Comparison of ENCODE assay signal across 25 mouse cellular contexts in the genomic region with DNA sequence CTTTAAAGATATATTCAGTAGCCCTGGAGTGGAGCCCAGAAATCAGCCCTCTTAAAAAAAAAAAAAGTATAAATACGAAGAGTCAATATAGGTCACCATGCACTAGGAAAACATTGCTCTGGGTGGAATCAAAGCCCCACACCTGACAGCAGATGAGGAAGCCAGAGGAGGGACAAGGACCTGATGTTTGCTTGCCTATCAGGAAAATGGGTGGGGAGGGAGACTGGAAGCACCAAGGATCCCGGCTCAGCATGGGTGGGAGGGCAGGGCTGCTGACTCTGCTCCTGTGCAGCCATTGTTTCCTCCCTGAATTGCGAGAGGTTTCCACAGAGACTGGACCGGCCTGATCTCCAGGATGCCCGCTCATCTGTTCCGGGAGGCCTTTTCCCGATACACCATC.
"Had no signal": no experiment of that assay in that cellular context is flagged by ENCODE, and none has a peak within 500 bp of the region (broad histone marks: within the 10 kb centered on the region; RNA-seq: fewer than 3 reads in every experiment).

No protein-coding gene starts in this region.

- H3K9me3 ChIP-seq: limb, embryonic 10.5 days; liver, embryonic 12.5 days; liver, embryonic 15.5 days; lung, embryonic 15.5 days; midbrain, embryonic 13.5 days had no signal

- H3K4me3 ChIP-seq: limb, embryonic 10.5 days; limb, embryonic 13.5 days; liver, embryonic 12.5 days; liver, embryonic 15.5 days; lung, embryonic 15.5 days; megakaryocyte, embryonic 14.5 days; midbrain, embryonic 10.5 days; midbrain, embryonic 13.5 days; myocyte had no signal

- H3K9ac ChIP-seq: limb, embryonic 13.5 days; liver, embryonic 12.5 days; liver, embryonic 15.5 days; lung, embryonic 15.5 days; midbrain, embryonic 13.5 days had no signal

- H3K4me2 ChIP-seq: limb, embryonic 13.5 days; liver, embryonic 12.5 days; liver, embryonic 15.5 days; lung, embryonic 15.5 days; midbrain, embryonic 13.5 days had no signal

- H3K36me3 ChIP-seq: limb, embryonic 10.5 days; limb, embryonic 13.5 days; liver, embryonic 12.5 days; liver, embryonic 15.5 days; lung, embryonic 15.5 days; midbrain, embryonic 13.5 days had no signal

- ATAC-seq: liver, embryonic 12.5 days; midbrain, embryonic 13.5 days; midbrain, embryonic 16.5 days had no signal

- H3K27me3 ChIP-seq: limb, embryonic 13.5 days; liver, embryonic 12.5 days; liver, embryonic 15.5 days; lung, embryonic 15.5 days; midbrain, embryonic 13.5 days had no signal

- H3K4me1 ChIP-seq: liver, embryonic 12.5 days; liver, embryonic 15.5 days; megakaryocyte, embryonic 14.5 days; midbrain, embryonic 13.5 days had no signal

- DNase-seq: kidney, adult 18-20 months; kidney, adult 9 months; kidney, postnatal 14 days; kidney, postnatal 4 days; layer of hippocampus, adult 9-11 months; layer of hippocampus, postnatal 36 days; liver; lung, adult 18-20 months; lung, postnatal 10 days; lung, postnatal 36 days; right cerebral cortex, adult 18-20 months; right cerebral cortex, postnatal 14 days; right cerebral cortex, postnatal 4 days; thymus, adult 18-20 months; thymus, postnatal 36 days had no signal

- H3K27ac ChIP-seq: limb, embryonic 10.5 days; limb, embryonic 13.5 days; liver, embryonic 12.5 days; liver, embryonic 15.5 days; lung, embryonic 15.5 days; midbrain, embryonic 10.5 days; midbrain, embryonic 13.5 days had no signal
